Mouse (Mus musculus) MEL (cell line): Measurements from ENCODE around the gene Treml2. TPM values are rescaled to one million over a fixed set of nuclear protein-coding genes. Genes with fewer than 3 reads are reported as not detected.
A peak's percentile ranks its signal among the peaks of the same experiment; 100 is the strongest.

ENCODE experiments used
- DNase-seq: peaks from one replicate; pipeline ENCODE4 v3.0.0; 2011; ENCODE audit warnings: low read depth, low spot score
- H3K27ac ChIP-seq: 2 replicates; pipeline ENCODE4 v1.5.1; 2012; ENCODE audit warnings: low read depth, mild to moderate bottlenecking, control low read depth, low read length, moderate library complexity; ENCODE audit not compliant: control insufficient read depth
- H3K27me3 ChIP-seq, 2 experiments: fragments of 150-350 bp in 1 of 2; sonication (generic) in 1 of 2; 2 replicates each; pipeline ENCODE4 v1.6.1; 2012; ENCODE audit warnings: low read length in 2 of 2, mild to moderate bottlenecking in 2 of 2, improper control_type of control experiment in 1 of 2, moderate library complexity in 1 of 2; ENCODE audit not compliant: insufficient read depth in 2 of 2, control insufficient read depth in 1 of 2
- H3K36me3 ChIP-seq, 2 experiments: 2 replicates each; pipeline ENCODE4 v1.6.1; 2012 to 2014; ENCODE audit warnings: low read length in 2 of 2, improper control_type of control experiment in 1 of 2, inconsistent platforms in 1 of 2, mild to moderate bottlenecking in 1 of 2; ENCODE audit not compliant: insufficient read depth in 2 of 2, control insufficient read depth in 1 of 2
- H3K4me1 ChIP-seq, 2 experiments: fragments of 150-350 bp in 1 of 2; sonication (generic) in 1 of 2; 2 replicates each; pipeline ENCODE4 v1.6.1; 2012; ENCODE audit warnings: low read length in 2 of 2, improper control_type of control experiment in 1 of 2, mild to moderate bottlenecking in 1 of 2; ENCODE audit not compliant: insufficient read depth in 2 of 2, control insufficient read depth in 1 of 2
- H3K4me3 ChIP-seq, 2 experiments: fragments of 150-350 bp in 1 of 2; sonication (generic) in 1 of 2; 2 replicates each; pipeline ENCODE4 v1.5.1; 2012; ENCODE audit warnings: low read depth in 2 of 2, low read length in 2 of 2, mild to moderate bottlenecking in 2 of 2, moderate library complexity in 2 of 2, control low read depth in 1 of 2, improper control_type of control experiment in 1 of 2; ENCODE audit not compliant: control insufficient read depth in 1 of 2, insufficient read depth in 1 of 2
- H3K79me2 ChIP-seq: 2 replicates; pipeline ENCODE4 v1.6.1; 2012; ENCODE audit warnings: mild to moderate bottlenecking, low read length, moderate library complexity; ENCODE audit not compliant: control insufficient read depth, poor library complexity, insufficient read depth
- H3K9ac ChIP-seq: 2 replicates; pipeline ENCODE4 v1.6.1; 2012; ENCODE audit warnings: low read depth, mild to moderate bottlenecking, control low read depth, low read length, moderate library complexity; ENCODE audit not compliant: control insufficient read depth, poor library complexity, severe bottlenecking
- H3K9me3 ChIP-seq: fragments of 150-350 bp; sonication (generic); replicated peaks from 2 replicates; pipeline ENCODE4 v1.6.1; 2012; ENCODE audit warnings: mild to moderate bottlenecking, low read length, improper control_type of control experiment, moderate library complexity; ENCODE audit not compliant: insufficient read depth
- BHLHE40 ChIP-seq: IDR thresholded peaks from 2 replicates; pipeline ENCODE4 v1.6.1; 2012; ENCODE audit warnings: low read depth, mild to moderate bottlenecking, inconsistent platforms, low read length, improper control_type of control experiment, borderline replicate concordance
- CHD1 ChIP-seq: IDR thresholded peaks from 2 replicates; pipeline ENCODE4 v1.6.1; 2012; ENCODE audit warnings: low read depth, mild to moderate bottlenecking, inconsistent platforms, low read length, improper control_type of control experiment
- CTCF ChIP-seq, 3 experiments: IDR thresholded peaks in 2 of 3; conservative IDR thresholded peaks in 1 of 3; 2 replicates each; pipeline ENCODE4 v1.5.1; 2011 to 2012; ENCODE audit warnings: low read length in 3 of 3, low read depth in 2 of 3, mild to moderate bottlenecking in 2 of 3, improper control_type of control experiment in 1 of 3, inconsistent platforms in 1 of 3, mixed read lengths in 1 of 3, moderate library complexity in 1 of 3; ENCODE audit not compliant: control insufficient read depth in 1 of 3, insufficient read depth in 1 of 3, poor library complexity in 1 of 3, severe bottlenecking in 1 of 3
- ELF1 ChIP-seq: IDR thresholded peaks from 2 replicates; pipeline ENCODE4 v1.6.1; 2014; ENCODE audit warnings: low read depth, mild to moderate bottlenecking, inconsistent platforms, low read length, improper control_type of control experiment, moderate library complexity
- GATA1 ChIP-seq: IDR thresholded peaks from 2 replicates; pipeline ENCODE4 v1.6.1; 2011; ENCODE audit warnings: low read depth, low read length, improper control_type of control experiment
- JUND ChIP-seq: IDR thresholded peaks from 2 replicates; pipeline ENCODE4 v1.6.1; 2011; ENCODE audit warnings: low read depth, mild to moderate bottlenecking, improper control_type of control experiment, low read length
- MEF2A ChIP-seq: IDR thresholded peaks from 2 replicates; pipeline ENCODE4 v1.6.1; 2014; ENCODE audit warnings: low read depth, mild to moderate bottlenecking, inconsistent platforms, low read length, improper control_type of control experiment; ENCODE audit not compliant: poor library complexity, insufficient replicate concordance, severe bottlenecking; ENCODE audit errors: extremely low read depth
- MXI1 ChIP-seq: IDR thresholded peaks from 2 replicates; pipeline ENCODE4 v1.6.1; 2011; ENCODE audit warnings: mild to moderate bottlenecking, low read depth, low read length, improper control_type of control experiment
- NRF1 ChIP-seq: IDR thresholded peaks from 2 replicates; pipeline ENCODE4 v1.6.1; 2014; ENCODE audit warnings: low read depth, mild to moderate bottlenecking, inconsistent platforms, low read length, improper control_type of control experiment, moderate library complexity; ENCODE audit not compliant: poor library complexity, insufficient read depth, severe bottlenecking
- RAD21 ChIP-seq: IDR thresholded peaks from 2 replicates; pipeline ENCODE4 v1.6.1; 2011; ENCODE audit warnings: mild to moderate bottlenecking, low read depth, low read length, improper control_type of control experiment
- RCOR1 ChIP-seq: IDR thresholded peaks from 2 replicates; pipeline ENCODE4 v1.6.1; 2012; ENCODE audit warnings: low read depth, mild to moderate bottlenecking, inconsistent platforms, low read length, improper control_type of control experiment
- SIN3A ChIP-seq: IDR thresholded peaks from 2 replicates; pipeline ENCODE4 v1.6.1; 2012; ENCODE audit warnings: low read length, improper control_type of control experiment, inconsistent platforms
- SMC3 ChIP-seq: IDR thresholded peaks from 2 replicates; pipeline ENCODE4 v1.6.1; 2011; ENCODE audit warnings: low read depth, low read length, improper control_type of control experiment
- TBP ChIP-seq: IDR thresholded peaks from 2 replicates; pipeline ENCODE4 v1.8.0; 2011; ENCODE audit warnings: low read depth, low read length, improper control_type of control experiment
- TCF12 ChIP-seq: IDR thresholded peaks from 2 replicates; pipeline ENCODE4 v1.6.1; 2014; ENCODE audit warnings: low read depth, mild to moderate bottlenecking, inconsistent platforms, low read length, improper control_type of control experiment, moderate library complexity
- ZC3H11A ChIP-seq: IDR thresholded peaks from 2 replicates; pipeline ENCODE4 v1.6.1; 2012; ENCODE audit warnings: low read depth, mild to moderate bottlenecking, inconsistent platforms, low read length, improper control_type of control experiment
- polyA plus RNA-seq, 2 experiments: library from polyadenylated mRNA; stranded (reverse) in 1 of 2; unstranded in 1 of 2; fragments of >175 nt in 1 of 2; fragments of >200 nt in 1 of 2; gene quantifications; 2 replicates each; pipeline versions ENCODE4 v1.2.1 to v1.2.4; 2012; ENCODE audit warnings: low replicate concordance in 2 of 2, low read depth in 1 of 2; ENCODE audit not compliant: insufficient read length in 2 of 2, insufficient read depth in 1 of 2, missing spikeins in 1 of 2
- total RNA-seq: library from RNA; depleted of rRNA; stranded (reverse); fragments of 300-350 nt; gene quantifications from 2 replicates; pipeline ENCODE4 v1.2.3, GENCODE M21; 2012

Gene Treml2
- total and polyA plus RNA-seq, 3 experiments, result 27.7 to 52.7 TPM; not detected in 1

GRCm38 (mm10) chr17:48286765-48287164, 12.5 kb upstream of the Treml2 start:
- TF ChIP-seq BHLHE40, result no peak
- no peak for TF ChIP-seq MXI1
- TF ChIP-seq RAD21, result peak; percentile 46
- TF ChIP-seq CTCF (IDR thresholded peaks at IDR 0.05 in 2 of 3, conservative IDR thresholded peaks at IDR 0.05 in 1 of 3; ENCODE audit: control insufficient read depth in 1 of 3, insufficient read depth in 1 of 3, low read depth in 2 of 3, low read length in 3 of 3, poor library complexity in 1 of 3, severe bottlenecking in 1 of 3), result peak; percentile 41 to 57 (median 52)
- TF ChIP-seq RCOR1, result no peak
- TF ChIP-seq ZC3H11A, result peak; percentile 25
- TF ChIP-seq SMC3, result peak; percentile 47
- TF ChIP-seq ELF1, result no peak
- no peak for TF ChIP-seq NRF1
- no peak for TF ChIP-seq CHD1
- no peak overlapping the region for H3K4me3 ChIP-seq
- H3K9ac ChIP-seq, result no peak overlapping the region
- H3K36me3 ChIP-seq, result no peaks in the 10 kb centered on the region; a peak in 1 of 4 replicates
- no peaks in the 10 kb centered on the region for H3K9me3 ChIP-seq
- H3K27me3 ChIP-seq, result no peaks in the 10 kb centered on the region
- H3K27ac ChIP-seq, result no peak overlapping the region
- peak; percentile 50 for DNase-seq
- H3K79me2 ChIP-seq, result no peaks in the 10 kb centered on the region
- no peaks in the 10 kb centered on the region for H3K4me1 ChIP-seq

- Histone ChIP-seq H3K9me3 (no peaks in the 10 kb centered on the region), H3K4me3 (no peak overlapping the region)
- DNase-seq, result peak; percentile 55
- TF ChIP-seq RAD21 (peak; percentile 20; the same call in 1 of the 2 replicates), SIN3A (no peak), MEF2A (no peak), GATA1 (peak; percentile 34; the same call in 1 of the 2 replicates), JUND (no peak), RCOR1 (no peak), TCF12 (0 out of 2 replicates have a peak, but pooled peaks have one; percentile 5), NRF1 (no peak), CTCF (IDR thresholded peaks at IDR 0.05 in 2 of 3, conservative IDR thresholded peaks at IDR 0.05 in 1 of 3; ENCODE audit: control insufficient read depth in 1 of 3, insufficient read depth in 1 of 3, low read depth in 2 of 3, low read length in 3 of 3, poor library complexity in 1 of 3, severe bottlenecking in 1 of 3) (peak in 2 of 3 experiments; percentile 54 to 56; a peak in 4 of 6 replicates), SMC3 (peak; percentile 46), TBP (no peak)
- TF ChIP-seq, all 39 proteins: peak for 5
- H3K27me3 ChIP-seq, result no peaks in the 10 kb centered on the region
- no peaks in the 10 kb centered on the region for H3K4me1 ChIP-seq
- no peaks in the 10 kb centered on the region for H3K79me2 ChIP-seq
- no peak overlapping the region for H3K27ac ChIP-seq
- no peak overlapping the region for H3K9ac ChIP-seq
- no peaks in the 10 kb centered on the region; a peak in 1 of 4 replicates for H3K36me3 ChIP-seq
Measured at GRCm38 (mm10) chr17:48287276-48287675, 12.0 kb upstream of the Treml2 start.
